Mouse (Mus musculus) c-Kit-positive CD71-positive TER-119-positive erythroid progenitor cells, embryonic 14.5 days (primary cell): ENCODE results near the gene Tpst1.

Experiments
- DNase-seq: peaks from one replicate; pipeline ENCODE4 v3.0.0-alpha.2; 2013; ENCODE audit warnings: low spot score

Tpst1 gene

DNA sequence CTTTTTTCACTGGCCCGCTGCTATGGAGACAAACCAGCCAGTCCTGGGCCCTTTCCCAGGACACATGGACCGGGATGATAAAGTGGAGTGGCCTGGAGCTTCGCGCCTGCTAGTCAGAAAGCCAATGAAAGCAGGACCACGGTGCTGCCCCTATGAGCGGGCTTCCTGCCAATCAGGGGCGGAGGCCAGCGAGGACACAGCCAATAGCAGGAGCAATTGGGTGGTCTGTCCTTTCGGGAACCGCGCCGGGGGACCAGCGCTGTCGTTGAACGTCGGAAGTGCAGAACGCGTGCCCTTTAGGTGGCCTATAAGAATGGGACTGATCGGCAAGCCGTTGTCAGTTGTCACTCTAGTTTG, 70.8 kb downstream of the Tpst1 start:
- no peak for DNase-seq

DNA sequence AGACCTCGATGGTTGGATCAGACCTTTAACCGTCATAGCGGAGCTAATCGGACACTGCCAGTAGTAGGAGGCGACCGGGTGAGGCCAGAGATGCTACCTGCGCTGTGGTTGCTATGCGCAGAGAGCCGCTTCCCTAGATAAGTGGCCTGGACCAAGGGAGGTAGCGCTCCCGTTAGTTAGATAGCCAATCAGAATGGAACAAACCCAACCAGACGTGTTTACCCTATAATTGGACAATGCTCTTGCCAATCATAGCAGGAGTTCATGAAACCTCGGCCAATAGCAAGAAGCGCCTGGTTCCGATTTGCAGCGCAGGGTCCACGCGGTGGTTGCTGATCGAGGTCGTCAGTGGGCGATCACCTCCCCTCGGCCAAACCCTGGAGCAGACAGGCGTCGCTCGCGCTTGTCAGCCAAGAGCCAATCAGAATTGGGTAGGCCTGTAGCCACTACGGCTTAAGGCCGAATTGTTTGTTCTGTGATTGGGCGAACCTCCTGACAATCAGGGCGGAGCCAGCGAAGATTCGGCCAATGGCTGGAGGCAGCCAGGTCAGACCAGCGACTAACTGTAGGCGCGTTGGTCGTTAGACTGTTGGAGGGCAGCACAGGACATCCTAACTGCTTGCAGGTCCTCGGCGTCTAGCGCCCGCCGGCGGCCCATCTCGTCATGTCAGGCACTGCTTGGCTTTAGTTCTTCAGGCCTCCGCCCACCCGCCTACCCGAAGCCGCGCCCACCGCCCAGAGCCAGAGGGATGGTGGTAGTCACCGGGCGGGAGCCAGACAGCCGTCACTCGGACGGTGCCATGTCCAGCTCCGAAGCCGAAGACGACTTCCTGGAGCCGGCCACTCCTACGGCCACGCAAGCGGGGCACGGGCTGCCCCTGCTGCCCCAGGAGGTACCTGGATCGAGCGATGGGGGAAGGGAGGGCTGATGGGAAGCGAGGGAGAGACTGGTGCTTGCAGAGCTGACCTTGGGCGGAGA, 71.5 kb downstream of the Tpst1 start, which contains the start of gene Kctd7:
Gene Kctd7 (plus strand): TSS at position 528 of the 979 bp plus-strand sequence.
- DNase-seq, result peak; percentile 97

DNA sequence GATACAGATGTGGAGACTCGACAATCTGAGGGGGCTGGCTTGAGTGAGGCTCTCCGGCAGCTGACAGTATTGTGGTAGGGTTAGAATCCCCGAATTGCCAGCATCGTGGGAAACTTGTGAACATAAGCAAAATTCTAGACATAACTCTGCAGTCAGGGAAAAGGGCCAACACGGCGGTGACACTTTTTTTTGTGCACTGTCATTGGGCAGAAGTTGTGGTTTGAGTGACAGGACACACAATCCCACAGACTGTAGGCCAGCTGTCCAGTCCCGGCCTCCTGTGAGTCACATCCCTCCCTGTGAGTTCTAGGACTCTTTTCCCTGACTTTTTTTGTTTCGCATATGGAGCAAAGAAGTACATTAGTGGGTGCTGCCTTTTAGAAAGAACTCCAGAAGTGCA, 72.8 kb downstream of the Tpst1 start:
- DNase-seq, result no peak

DNA sequence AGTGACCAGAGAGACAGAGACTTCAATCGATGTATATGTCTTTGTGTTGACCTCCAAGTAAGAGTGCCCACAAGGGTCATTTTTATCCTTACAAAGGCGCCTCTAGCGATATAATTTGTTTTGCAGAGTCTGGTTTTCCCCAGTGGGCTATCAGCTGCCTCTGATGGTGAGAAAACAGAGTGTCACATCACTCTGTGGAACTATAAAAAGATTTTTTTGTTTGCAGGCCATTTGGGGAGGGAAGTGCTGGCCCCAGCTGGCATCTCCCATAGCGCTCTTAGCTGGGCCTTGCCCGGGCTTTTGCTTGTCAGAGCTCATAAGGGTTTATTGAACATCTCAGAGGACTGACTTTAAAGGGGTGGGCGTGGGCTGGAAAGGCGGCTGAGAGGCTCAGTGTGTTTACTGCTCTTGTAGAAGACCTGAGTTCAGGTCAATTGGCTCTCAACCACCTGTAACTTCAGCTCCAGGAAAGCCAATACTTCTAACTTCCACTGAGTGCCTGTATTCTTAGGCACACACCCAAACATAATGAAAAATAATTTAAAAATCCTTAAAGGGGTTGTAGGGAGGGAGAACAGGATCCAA, 76.7 kb downstream of the Tpst1 start:
- DNase-seq, result no peak

DNA sequence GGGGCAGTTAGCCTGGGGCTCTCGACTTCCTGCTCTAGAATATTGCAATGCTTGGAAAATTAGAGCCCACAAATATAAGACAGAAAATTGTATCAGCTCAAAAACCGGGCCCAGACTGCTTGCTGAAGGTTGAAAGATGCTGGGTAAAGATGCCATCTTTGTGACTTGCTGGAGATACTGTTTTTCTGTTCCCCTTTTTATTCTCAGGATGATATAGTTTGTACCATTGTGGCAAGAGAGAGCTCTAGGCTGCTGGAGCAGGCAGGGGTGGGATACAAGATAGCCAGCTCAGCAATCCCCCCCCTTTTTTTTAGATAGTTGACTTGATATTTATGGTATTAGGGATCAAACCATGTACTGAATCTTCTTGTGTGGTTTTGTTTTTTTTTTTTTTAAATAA, 81.2 kb downstream of the Tpst1 start:
- DNase-seq, result no peak

DNA sequence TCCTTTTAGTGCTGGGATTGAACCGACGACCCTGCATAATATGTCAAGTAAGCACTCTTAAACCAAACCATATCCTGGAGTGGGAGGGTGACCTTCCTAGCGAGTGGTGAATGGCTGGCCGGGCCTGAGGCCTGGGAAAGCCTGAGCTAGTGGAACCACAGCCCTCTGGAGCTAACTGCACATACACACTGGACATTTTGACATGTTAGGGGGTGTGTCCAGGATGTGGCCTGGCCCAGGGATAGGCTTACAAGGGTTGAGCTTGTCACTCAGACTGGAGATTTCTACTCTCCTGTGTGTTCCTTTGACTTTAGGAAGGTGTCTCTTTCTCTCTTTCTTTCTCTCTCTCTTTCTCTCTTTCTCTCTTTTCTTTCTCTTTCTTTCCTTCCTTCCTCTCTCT, 85.4 kb downstream of the Tpst1 start:
- no peak for DNase-seq

DNA sequence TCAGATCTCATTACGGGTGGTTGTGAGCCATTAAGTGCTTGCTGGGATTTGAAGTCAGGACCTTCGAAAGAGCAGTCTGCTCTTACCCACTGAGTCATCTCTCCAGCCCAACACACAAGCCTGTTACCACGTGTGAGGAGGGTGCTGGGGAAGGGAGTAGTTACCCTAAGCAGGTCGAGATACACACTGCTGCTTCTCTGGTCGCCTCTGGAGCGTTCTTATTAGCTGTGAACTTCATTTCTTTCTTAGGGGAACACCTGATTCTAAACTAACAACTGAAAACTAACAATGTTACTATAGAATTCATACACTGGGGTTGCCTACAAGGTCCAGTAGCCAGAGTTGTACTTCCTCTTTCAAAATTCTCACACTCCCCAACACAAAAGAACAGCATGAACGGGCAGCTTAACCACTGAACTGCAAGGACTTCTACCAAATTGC, 86.7 kb downstream of the Tpst1 start:
- DNase-seq, result no peak

DNA sequence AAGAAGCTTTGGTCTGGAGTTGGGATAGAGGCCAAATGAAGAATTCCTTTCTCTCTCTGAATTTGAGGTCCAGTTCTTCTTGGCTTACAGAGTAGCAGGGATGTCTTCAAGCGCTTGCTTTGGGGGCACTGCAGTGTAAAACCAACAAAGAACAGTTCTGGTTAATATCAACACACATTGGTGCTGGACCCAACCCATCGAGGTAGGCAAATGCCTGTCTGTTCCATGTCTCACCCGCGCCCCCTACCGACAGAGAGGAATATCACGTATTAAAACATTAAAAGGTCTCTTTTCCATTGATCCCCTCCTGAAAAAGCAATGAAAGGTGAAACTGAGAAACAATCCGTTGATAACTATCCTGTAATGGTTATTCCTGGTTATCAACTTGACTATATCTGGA, 90.5 kb downstream of the Tpst1 start:
- peak; percentile 84 for DNase-seq

DNA sequence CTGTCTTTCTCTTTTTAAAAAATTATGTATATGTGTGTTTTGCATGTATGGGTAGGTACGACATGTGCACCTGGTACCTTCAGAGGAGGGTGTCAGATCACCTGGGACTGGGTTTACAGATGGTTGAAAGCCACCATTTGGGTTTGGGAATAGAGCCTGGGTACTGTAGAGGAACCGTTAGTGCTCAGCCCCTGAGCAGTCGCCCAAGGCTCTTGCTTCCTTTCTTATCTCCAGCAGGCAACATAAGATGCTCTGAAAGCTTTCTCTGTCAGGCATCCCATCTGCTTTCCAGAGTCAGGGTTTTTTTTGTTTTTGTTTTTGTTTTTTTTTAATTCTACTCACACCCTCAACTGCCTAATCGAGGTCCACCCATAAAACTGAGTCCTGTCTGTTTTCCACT, 92.1 kb downstream of the Tpst1 start:
- DNase-seq, result no peak

DNA sequence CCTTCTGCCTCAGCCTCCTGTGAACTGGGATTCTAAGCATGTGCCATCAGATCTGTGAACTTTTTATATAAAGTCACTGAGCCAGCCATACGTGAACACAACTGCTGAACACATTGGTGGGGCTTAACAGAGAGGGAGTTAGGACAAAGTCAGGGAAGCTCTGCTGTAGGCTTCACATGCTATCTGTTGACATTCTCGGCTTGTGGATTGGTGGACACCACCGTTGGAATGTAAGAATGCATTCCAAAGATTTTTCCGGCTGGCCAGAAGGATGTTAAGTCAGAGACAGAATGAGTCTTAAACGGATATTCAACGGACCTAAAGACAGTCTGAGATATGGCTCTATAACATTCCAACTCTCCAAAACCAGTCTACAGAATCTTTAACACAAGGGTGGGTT, 96.0 kb downstream of the Tpst1 start:
- DNase-seq, result no peak

DNA sequence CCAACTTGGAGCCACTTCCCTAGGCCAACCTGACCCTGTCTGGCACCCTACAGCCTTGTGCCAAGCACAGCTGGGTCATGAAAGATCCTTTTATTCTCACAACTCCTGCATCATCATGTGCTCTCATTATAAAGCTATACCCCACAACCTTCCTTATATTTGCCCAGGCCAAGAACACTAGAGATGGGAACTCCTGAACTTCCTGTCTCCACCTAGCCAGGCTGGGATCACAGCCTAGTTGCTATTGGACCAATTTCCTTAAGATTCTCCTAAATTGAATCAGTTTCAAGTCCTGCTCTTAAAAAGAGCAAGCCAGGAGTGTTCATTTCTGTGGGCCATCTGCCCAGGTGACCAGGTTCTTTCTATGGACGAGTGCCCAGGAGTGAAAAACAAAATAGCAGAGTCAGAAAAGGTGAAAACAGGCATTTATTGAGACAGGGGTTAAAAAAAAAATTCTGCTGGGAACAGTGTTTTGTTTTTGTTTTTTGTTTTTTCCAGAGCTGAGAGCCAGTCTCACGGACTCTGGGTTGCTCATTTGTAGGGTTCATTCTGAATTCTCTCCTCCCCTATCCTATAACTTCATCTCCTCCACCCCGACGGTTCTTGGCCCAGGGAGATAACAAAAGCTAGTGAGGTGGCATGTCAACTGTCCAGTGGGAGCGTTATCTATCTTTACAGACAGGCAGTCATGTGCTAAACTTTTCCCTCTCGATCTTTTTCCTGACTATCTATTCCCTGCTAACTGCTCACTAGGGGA, 97.7 kb downstream of the Tpst1 start:
- peak; percentile 90 for DNase-seq

DNA sequence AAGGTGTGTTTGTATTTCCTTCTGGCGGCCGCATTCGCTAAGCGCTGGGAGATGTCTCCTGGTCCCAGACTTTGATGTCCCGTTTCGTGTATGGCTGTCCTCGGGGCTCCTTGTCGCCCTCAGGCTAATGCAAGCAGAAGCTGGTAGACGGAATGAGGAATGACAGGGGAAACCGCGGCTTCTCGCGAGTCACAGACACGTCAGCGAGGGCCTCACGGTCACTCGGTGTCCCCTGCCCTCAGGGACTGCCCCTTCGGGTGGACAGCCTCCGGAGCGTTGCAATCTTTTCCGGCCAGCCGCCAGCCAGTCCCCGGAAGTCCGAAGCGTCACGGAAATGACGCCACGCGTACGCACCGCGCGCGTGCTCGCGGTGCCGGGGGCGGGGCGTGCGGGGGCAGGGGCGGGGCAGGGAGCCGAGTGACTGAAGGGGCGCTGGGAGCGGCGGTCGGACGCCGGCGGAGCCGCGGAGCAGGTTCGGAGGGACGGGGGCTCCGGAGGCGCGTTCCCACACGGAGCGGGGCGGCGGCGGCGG, 98.4 kb downstream of the Tpst1 start, which contains the start of gene Rabgef1:
Gene Rabgef1 (plus strand): TSS at position 376 of the 532 bp plus-strand sequence.
- peak; percentile 81 for DNase-seq

DNA sequence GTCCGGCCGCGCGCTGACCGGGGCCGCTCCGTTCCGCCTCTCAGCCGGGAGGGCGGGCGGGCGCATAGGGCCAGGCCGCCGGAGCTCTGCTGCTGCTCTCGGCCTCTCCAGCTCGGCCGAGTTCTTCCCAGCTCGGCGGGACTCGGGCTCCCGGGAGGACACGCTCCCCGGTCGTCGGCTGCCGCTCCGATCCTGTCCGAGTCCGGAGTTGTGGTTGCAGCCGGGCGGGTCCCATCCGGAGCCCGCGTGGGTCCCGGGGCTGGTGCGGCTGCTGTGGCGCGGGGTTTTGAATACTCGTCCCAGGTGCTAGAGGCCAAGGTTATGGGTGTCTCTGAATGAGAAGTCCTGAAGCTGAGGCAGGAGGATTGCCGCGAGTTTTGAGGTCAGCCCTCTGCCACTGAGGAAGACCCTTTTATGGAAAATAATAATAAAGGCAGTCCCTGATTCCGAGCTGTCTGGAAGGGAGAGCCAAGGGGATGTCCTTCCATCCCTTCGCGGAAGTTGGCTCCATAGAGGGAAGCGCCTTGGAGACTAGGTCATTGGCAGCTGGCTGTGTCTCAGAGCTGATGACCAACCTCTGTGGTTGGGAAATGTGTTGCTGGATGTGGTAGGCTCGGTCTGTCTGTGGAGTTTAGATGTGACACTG, 99.0 kb downstream of the Tpst1 start:
- DNase-seq, result peak; percentile 38

DNA sequence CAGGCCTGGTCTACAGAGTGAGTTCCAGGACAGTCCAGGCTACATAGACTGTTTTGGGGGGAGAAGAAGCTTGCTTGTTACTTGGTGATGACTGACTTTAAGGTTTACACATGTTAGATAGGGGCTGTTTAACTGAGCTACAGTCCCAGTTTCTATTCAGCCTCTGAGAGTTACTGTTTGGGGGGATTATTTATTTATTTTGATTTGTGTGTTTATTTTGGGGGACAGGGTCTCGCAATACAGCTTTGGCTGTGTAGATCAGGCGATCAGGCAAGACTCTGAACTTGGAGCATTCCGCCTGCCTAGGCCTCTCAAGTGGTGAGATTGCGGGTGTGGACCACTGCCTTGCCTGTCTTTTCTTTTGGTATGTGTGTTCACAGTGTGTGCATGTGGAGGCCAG, 99.9 kb downstream of the Tpst1 start:
- DNase-seq, result no peak

DNA sequence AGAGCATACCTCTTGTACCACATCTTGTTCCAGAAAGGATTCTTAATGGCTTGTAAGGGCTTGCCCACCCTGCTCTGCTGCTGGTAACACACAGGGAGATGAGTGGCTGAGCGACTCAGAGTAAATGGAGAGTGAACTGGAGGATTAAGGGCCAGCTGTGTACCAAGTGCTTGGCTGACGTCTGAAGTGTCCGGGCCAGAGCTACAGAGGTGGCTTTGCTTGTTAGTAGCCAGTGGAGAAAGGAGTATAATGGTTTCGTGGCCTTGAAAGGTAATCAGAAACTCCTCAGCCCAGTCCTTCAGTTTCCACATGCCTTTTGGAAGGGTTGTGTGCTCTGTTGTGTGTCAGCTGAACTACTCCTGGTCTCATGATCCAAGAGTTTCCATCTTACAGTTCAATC, 104.7 kb downstream of the Tpst1 start:
- no peak for DNase-seq

DNA sequence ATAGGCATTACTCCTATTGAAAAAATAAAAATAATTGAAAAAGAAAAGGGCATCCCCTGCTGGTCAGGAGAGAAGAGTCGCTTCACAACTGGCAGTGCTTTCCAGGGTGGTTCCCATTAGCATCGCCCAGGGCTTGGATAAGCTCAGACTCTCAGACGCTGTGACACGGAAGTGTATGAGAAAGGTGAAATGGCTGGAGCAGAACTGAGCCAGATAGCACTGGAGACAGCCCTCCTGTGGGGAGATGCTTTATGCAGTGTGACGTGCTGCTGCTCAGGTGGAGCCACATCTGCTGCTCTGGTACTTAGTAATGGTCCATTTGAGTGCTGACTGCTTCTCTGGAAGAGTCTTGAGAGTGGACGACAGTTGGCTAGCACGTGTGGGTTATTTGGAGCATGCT, 107.2 kb downstream of the Tpst1 start:
- DNase-seq, result no peak

DNA sequence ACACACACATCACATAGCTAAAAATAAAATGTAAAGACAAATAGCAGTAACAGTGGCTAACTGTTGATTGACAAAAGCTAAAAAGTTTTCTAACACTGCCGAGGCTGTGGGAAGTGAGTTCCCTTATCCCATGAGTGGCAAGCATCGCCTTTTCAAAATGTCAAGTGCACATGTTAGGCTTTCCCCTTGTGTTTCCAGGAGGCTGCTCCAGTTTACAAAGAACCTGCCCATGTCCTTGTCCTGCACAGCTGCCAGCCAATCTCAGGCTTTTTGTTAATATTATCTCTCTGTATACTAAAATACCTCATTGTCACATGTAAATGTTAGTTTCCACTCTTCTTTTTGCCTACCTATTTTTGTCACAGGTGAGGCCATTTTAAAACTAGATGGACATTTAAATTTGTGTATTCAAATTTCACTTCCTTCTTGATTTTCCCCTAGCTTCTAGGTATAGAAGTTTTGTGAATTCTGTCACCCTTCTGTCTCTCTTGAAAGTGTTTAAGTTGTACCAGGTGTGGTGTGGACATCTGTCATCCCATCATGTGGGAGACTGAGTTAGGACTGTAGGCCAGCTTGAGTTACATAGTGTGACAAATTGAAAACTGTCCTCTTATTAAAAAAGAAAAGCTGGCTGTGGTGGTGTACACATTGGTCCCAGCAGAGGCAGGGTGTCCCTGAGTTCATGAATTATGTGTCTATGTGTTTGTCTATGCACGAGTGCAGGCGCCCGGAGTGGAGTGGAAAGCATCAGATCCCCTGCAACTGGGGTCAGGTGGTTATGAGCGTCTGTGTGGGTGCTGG, 108.8 kb downstream of the Tpst1 start:
- no peak for DNase-seq

DNA sequence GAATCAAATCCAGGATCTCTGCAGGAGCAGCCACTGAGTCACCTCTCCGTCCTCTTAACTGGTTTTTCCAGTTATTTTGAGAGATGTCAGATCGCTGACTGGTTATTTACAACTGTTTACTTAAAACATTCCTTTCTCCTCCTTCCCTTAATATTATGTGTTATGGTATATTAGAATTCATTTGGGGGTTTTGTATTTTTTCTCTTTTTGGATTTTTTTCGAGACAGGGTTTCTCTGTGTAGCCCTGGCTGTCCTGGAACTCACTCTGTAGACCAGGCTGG, 109.4 kb downstream of the Tpst1 start:
- DNase-seq, result no peak

DNA sequence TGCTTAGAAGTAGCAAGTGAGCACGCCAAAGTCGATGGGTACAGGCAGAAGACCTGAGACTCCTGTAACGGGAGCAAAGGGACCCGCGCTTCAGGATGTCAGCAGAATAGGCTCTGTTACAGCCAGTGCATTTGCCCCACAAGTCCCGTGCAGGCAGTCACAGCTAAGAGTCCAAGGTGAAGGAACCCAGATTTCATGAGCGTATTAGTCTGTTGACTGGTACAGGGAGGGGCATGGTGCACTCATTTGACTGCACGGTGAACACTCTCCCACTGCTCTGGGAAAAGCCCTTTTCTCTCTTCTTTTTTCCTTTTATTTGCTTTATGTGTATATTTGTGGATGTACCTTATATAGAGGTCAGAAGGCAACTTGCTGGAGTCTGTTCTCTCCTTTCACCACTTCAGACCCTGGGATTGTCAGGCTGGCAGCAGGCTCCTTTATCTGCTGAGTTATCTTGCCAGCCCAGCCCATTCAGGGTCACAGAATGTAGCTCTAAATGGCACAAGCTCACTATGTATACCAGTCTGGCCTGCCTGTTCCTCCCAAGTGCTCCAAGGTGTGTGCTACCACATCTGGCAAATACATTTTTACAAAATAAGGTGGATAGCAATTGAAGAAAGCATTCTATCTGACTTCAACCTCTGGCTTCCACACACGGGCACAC, 111.2 kb downstream of the Tpst1 start:
- no peak for DNase-seq

DNA sequence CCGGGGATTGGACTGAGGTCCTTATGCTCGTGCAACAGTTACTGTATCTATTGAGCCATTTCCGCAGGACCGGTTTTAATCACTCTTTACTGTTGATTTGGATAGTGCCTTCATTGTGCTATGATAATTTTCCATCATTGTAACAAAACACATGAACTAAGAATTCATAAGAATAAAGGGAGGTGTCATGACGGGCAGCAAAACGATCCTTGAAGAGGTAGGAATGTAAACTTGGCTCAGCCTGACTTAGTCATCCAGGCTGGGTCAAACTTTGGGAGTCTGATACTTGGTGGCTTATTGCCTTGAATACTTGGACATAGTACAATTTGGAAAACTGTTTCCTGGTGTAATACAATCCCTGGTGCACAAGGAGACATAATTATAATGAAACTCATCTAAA, 112.2 kb downstream of the Tpst1 start:
- no peak for DNase-seq
